Mouse (Mus musculus) neural tube, postnatal 0 days (tissue): Measurements from ENCODE around the gene Nlgn2. TPM values are rescaled to one million over a fixed set of nuclear protein-coding genes. Genes with fewer than 3 reads are reported as not detected.

Source experiments
- microRNA-seq: library from miRNA; unstranded; fragments of <30 nt; microRNA quantifications from one replicate; pipeline ENCODE4, GENCODE M21; 2016
- polyA plus RNA-seq: library from polyadenylated mRNA; unstranded; fragments of >200 nt; fragmentation: Nextera tagmentation; extraction: Ambion mirVana; gene quantifications from 2 replicates; pipeline ENCODE4 v1.2.1, GENCODE M21; 2015

Nlgn2 gene
- 25.7 and 29.7 TPM in 2 replicates for polyA plus RNA-seq

DNA sequence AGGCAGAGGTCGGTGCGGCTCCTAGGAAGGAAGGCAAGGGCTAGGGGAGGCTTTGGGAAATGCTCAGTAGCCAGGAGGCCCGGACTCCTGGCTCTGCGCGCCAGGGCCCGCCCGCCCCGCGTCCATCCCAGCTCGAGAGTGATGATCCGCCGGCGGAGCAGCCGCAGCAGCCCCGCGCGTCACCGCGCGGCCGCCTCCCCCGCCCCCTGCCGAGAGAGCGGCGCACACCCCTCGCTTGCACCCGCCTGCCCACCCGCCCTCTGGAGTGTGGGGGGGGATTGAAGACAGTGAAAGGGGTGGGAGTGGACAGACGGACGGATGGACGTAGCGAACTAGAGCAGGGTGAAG, at the start of gene Nlgn2:
Nlgn2 (minus strand) TSS at position 181 of the 348 bp plus-strand sequence.

GRCm38 (mm10) chr11:69880853-69881603, 43.4 kb upstream of the Nlgn2 start, which contains the start of gene Kctd11:
Kctd11 (minus strand) TSS chr11:69881406.

DNA sequence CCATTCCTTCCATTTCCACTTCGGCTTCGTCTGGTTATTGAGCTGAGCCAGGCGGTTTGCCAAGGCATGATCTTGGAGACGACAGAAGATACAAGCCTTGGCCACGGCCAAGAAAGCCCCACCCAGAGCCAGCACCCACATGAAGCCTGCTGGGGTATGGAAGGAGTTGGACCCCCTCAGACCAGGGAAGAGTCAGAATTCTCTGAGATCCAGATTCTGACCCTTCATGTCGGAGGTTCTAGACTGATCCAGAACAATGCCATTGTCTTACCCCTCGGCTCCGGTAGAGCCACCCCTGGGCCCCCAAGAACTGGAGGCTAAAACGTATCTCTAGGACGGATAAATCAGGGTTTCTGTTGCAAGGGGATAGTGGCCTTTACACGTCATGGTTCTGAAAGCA, 40.3 kb upstream of the Nlgn2 start, which contains the start of gene Tmem95:
Tmem95 (minus strand) TSS at position 141 of the 400 bp plus-strand sequence.

DNA sequence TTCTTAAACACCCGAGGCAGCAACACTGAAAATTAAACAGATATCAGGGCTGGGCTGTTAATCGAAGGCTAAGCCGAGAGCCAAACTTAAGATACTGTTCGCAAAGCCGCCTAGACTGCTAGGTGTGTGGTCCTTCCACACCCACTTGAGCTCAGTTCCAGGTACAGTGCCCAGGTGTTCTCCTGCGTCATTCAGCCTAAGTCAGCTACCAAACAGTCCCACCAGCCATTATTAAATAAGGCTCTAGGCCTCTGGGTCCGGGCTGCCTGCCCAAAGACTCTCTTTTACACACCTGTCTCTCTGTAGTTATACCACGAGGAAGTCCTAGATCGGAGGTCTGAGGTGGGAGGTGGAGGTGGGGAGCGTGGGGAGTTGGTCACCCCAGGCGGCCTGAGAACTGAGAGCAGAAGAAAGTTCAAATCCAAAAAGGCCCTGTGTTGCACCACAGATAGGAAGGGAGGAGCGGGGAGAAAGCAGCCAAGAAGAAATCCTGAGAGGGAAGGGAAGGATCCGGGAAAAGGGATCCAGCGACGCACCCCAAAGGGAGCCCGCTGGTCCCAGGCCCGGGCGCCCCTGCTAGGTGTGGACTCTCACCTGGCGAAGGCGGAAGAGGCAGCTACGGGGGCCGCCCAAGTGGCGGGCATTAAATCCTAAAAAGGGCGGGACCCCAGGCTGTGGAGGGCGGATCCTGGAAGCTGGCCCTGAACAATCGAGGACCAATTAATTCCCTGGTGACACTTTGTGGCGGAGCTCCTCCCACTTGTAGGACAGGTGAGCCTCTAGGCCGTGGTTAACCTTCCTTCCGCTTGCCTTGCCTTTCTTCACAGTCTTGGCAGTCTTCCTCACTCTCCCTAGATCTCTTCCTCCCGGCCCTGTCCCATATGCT, 20.8 kb upstream of the Nlgn2 start, which contains the start of gene Tnk1:
Tnk1 (minus strand) TSS at position 618 of the 886 bp plus-strand sequence.

GRCm38 (mm10) chr11:69846198-69846680, 8.7 kb upstream of the Nlgn2 start, which contains the start of gene Plscr3:
Plscr3 (plus strand) TSS chr11:69846376.

GRCm38 (mm10) chr11:69837952-69838713, 549 bp upstream of the Nlgn2 start, which contains the start of gene Tmem256:
Tmem256 (plus strand) TSS chr11:69838514.

GRCm38 (mm10) chr11:69822080-69822479, 15.5 kb downstream of the Nlgn2 start, which contains the start of gene Spem1:
Spem1 (minus strand) TSS chr11:69822180.

DNA sequence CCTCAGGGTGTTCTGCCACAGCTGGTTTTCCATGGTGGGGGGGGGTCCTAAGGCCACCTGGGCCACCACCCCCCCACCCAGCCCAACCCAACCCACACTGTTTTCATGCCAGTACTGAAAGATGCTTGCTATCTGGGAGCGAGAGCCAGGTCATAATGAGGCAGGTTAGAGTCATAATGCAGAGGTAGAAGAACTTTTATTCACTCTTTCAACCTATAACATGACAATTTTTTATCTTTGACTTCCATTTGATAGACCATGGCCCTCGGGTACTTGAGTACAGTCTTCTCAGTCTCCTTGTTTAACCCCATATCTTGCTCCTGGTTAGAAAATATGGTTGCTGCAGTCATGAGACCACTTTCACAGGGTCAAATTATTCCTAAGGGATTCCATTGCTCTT, 19.2 kb downstream of the Nlgn2 start, which contains the start of gene Spem2:
Spem2 (minus strand) TSS at position 101 of the 400 bp plus-strand sequence.

DNA sequence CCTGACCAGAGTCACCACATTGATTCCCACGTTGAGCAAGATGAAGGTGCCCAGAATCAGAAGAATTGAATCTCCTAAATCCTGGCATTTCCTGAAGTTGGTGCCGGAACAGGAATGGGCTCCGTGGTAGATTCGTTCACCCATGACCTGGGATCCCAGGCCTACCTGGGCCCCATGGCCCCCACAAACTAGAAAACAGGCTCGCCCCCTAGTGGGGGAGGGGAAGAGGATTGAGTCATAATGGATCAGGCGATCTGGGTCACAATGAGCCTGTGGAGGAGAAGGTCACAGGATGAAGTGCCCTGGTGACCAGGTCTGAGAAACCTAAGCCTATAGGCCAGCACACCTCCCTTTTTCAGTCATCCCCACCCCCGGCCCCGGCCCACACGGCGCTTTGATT, 22.4 kb downstream of the Nlgn2 start, which contains the start of gene Gm39566:
Gm39566 (minus strand) TSS at position 144 of the 400 bp plus-strand sequence.

DNA sequence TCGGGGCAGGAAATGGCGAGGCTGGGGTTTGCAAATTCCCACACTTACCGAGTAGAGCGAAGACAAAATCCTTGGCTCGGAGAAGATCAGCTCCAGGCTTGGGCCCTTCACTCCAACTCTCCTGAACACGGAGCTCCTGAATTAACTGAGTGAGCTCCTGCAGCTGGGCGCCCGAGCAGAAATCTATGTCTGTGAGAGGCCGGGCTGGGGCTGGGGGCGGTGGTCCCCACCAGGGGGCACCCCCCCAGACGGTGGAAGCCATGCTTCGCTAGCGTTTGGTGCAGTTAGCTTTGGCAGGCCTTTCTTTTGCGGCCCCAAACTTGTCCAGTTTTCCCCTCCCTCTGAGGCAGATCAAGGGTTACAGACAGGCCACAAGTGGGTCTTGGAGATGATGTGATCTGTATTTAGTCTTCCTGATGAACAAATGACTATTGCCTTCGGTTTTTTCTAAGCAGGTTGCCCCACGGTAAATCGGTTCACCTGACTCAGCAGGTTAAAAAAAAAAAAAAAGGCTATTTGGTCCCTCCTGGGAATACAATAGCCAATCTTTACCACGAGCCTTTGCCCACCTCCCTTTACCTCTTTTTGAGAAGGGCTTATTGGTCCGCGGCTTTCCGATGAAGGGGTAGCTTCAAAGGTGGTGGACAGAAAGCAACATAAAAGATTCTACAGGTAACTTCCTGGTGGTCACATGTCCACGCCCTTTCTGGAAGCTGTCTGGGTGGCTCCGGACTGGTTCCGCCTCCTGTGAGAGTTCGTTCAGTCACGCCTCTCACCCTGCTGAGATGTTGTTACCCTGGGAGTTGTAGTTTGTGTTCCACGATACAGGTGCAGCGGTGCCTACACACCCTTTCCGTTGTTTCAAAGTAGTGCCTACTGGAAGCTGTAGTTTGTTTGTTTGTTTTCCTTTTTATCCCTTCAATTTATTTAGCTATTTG, 32.3 kb downstream of the Nlgn2 start, which contains the start of gene Tmem102:
Tmem102 (minus strand) TSS at position 653 of the 938 bp plus-strand sequence.

GRCm38 (mm10) chr11:69801379-69801977, 36.1 kb downstream of the Nlgn2 start, which contains the start of gene Fgf11:
Fgf11 (minus strand) TSS chr11:69801857.

DNA sequence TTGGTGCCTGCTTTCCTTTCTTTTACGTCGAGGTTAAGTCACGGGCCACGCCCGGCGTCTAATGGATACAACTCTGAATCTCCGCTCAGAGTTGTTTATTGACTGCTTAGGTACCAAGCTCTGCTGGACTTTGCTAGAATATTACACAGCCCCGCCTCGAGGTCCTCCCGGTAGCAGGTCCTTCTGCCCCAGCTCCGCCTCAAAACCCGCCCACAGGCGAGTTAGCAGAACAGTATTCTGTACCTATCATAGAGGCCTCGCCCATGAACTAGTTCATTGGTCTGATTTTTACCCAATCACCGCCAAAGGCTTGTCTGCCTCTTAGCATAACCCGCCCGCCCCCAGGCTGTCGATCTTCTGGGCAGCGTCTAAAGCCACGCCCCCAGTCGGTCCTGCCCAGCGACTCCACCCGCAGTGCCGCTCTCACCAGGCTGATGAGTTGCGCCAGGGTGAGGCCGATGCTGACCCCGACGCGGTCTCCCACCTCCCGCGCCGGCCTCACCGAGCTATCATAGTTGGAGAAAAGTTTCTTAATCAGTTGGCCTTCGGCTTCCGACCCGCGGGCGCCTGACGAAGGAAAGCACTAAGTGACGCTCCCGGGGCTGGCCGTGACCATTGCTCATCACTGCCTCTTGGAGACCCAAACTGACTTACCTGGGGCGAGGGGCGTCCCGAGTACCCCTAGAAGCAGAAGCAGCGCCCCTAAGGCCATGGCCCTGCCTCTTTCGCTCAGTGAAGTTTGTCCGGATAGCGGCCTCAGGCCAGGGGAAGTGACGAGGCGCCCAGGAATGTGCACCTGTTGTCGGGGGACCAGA, 42.2 kb downstream of the Nlgn2 start, which contains the start of gene Chrnb1:
Chrnb1 (minus strand) TSS at position 776 of the 815 bp plus-strand sequence.

Small RNA genes lying within 50 kb of the gene (microRNA-seq; reads per million reads assigned to microRNA genes)
- not detected for gene Mir6924

Other genes with a start within 250 kb of the Nlgn2 start
- 226 and 228 TPM in 2 replicates for gene Atp1b2, start 231.8 kb downstream of the Nlgn2 start, polyA plus RNA-seq
- gene Shbg, start 219.9 kb downstream of the Nlgn2 start, polyA plus RNA-seq: not detected in 2 replicates
- 29.9 and 31.5 TPM in 2 replicates for gene Sat2, start 215.8 kb downstream of the Nlgn2 start, polyA plus RNA-seq
- 29.7 and 32.1 TPM in 2 replicates for gene Fxr2, start 204.8 kb downstream of the Nlgn2 start, polyA plus RNA-seq
- 0.36 and 0.46 TPM in 2 replicates for gene Sox15, start 182.5 kb downstream of the Nlgn2 start, polyA plus RNA-seq
- gene Mpdu1, start 175.1 kb downstream of the Nlgn2 start, polyA plus RNA-seq: 113 and 114 TPM in 2 replicates
- gene Cd68, start 171.6 kb downstream of the Nlgn2 start, polyA plus RNA-seq: 14.1 and 18.7 TPM in 2 replicates
- 347 and 357 TPM in 2 replicates for gene Eif4a1, start 165.4 kb downstream of the Nlgn2 start, polyA plus RNA-seq
- gene Senp3, start 155.7 kb downstream of the Nlgn2 start, polyA plus RNA-seq: 69.5 and 74.3 TPM in 2 replicates
- gene Tnfsf13, start 152.0 kb downstream of the Nlgn2 start, polyA plus RNA-seq: 0.92 and 0.93 TPM in 2 replicates
- 7.0 TPM in 2 replicates for gene Tnfsf12, start 141.9 kb downstream of the Nlgn2 start, polyA plus RNA-seq
- gene Tnfsfm13, start 141.7 kb downstream of the Nlgn2 start, polyA plus RNA-seq: 1.3 and 3.3 TPM in 2 replicates
- 9.6 and 10.9 TPM in 2 replicates for gene Polr2a, start 79.1 kb downstream of the Nlgn2 start, polyA plus RNA-seq
- gene Slc35g3, start 75.8 kb downstream of the Nlgn2 start, polyA plus RNA-seq: 0.09 and 0.15 TPM in 2 replicates
- 4.9 and 6.8 TPM in 2 replicates for gene Zbtb4, start 71.9 kb downstream of the Nlgn2 start, polyA plus RNA-seq
- 1.3 and 1.5 TPM in 2 replicates for gene Chrnb1, start 41.8 kb downstream of the Nlgn2 start, polyA plus RNA-seq
- 7.1 and 8.5 TPM in 2 replicates for gene Fgf11, start 35.9 kb downstream of the Nlgn2 start, polyA plus RNA-seq
- 1.2 and 1.6 TPM in 2 replicates for gene Tmem102, start 32.2 kb downstream of the Nlgn2 start, polyA plus RNA-seq
- gene Gm39566, start 22.5 kb downstream of the Nlgn2 start, polyA plus RNA-seq: not detected in 2 replicates
- not detected in 2 replicates for gene Spem2, start 19.3 kb downstream of the Nlgn2 start, polyA plus RNA-seq
- gene Spem1, start 15.6 kb downstream of the Nlgn2 start, polyA plus RNA-seq: not detected in 2 replicates
- 452 and 485 TPM in 2 replicates for gene Tmem256, start 730 bp upstream of the Nlgn2 start, polyA plus RNA-seq
- gene Plscr3, start 8.6 kb upstream of the Nlgn2 start, polyA plus RNA-seq: 32.3 and 33.8 TPM in 2 replicates
- 0.15 TPM in 1 of 2 replicates, not detected in the other for gene Tnk1, start 20.9 kb upstream of the Nlgn2 start, polyA plus RNA-seq
- gene Tmem95, start 40.2 kb upstream of the Nlgn2 start, polyA plus RNA-seq: not detected in 2 replicates
- gene Kctd11, start 43.6 kb upstream of the Nlgn2 start, polyA plus RNA-seq: 2.1 and 2.2 TPM in 2 replicates
- gene Acap1, start 57.8 kb upstream of the Nlgn2 start, polyA plus RNA-seq: 0.10 and 0.15 TPM in 2 replicates
- gene 2810408A11Rik, start 63.2 kb upstream of the Nlgn2 start, polyA plus RNA-seq: 3.0 and 3.2 TPM in 2 replicates
- 13.0 and 19.0 TPM in 2 replicates for gene Neurl4, start 63.3 kb upstream of the Nlgn2 start, polyA plus RNA-seq
- gene Gps2, start 76.1 kb upstream of the Nlgn2 start, polyA plus RNA-seq: 48.2 and 58.8 TPM in 2 replicates
- 1,029 and 1,041 TPM in 2 replicates for gene Eif5a, start 84.2 kb upstream of the Nlgn2 start, polyA plus RNA-seq
- 3.5 and 5.2 TPM in 2 replicates for gene Ybx2, start 98.0 kb upstream of the Nlgn2 start, polyA plus RNA-seq
- 8.9 and 9.0 TPM in 2 replicates for gene Slc2a4, start 110.4 kb upstream of the Nlgn2 start, polyA plus RNA-seq
- not detected in 2 replicates for gene Cldn7, start 127.0 kb upstream of the Nlgn2 start, polyA plus RNA-seq
- 32.8 and 41.1 TPM in 2 replicates for gene Ctdnep1, start 143.4 kb upstream of the Nlgn2 start, polyA plus RNA-seq
- 161 and 162 TPM in 2 replicates for gene Elp5, start 144.7 kb upstream of the Nlgn2 start, polyA plus RNA-seq
- gene Gabarap, start 153.4 kb upstream of the Nlgn2 start, polyA plus RNA-seq: 532 and 552 TPM in 2 replicates
- 41.5 and 47.4 TPM in 2 replicates for gene Phf23, start 158.0 kb upstream of the Nlgn2 start, polyA plus RNA-seq
- 16.9 and 19.7 TPM in 2 replicates for gene Dvl2, start 162.8 kb upstream of the Nlgn2 start, polyA plus RNA-seq
- 67.1 and 67.9 TPM in 2 replicates for gene Acadvl, start 177.6 kb upstream of the Nlgn2 start, polyA plus RNA-seq
- gene Dlg4, start 179.2 kb upstream of the Nlgn2 start, polyA plus RNA-seq: 23.8 and 24.9 TPM in 2 replicates
- 4.8 and 7.3 TPM in 2 replicates for gene Asgr1, start 216.3 kb upstream of the Nlgn2 start, polyA plus RNA-seq